Mouse (Mus musculus) kidney, adult 2 months (tissue): ENCODE measurements at regions not wholly inside any gene's neighbourhood (a gene's known extent, or its start where the extent isn't known, plus 50 kb on each side); places are given as distances from the start of the nearest gene placed in this dataset.

Source experiments
- CTCF ChIP-seq: fragments of 200-500 bp; conservative IDR thresholded peaks from 2 replicates; pipeline ENCODE4 v1.5.1; 2011; ENCODE audit warnings: low read depth, mild to moderate bottlenecking, control low read depth, low read length, moderate library complexity, mixed read lengths; ENCODE audit not compliant: insufficient read depth, insufficient read length
- POLR2A ChIP-seq: fragments of 200-500 bp; IDR thresholded peaks from one replicate; pipeline ENCODE4 v1.6.1; 2011; ENCODE audit warnings: low read depth, low read length, control low read depth

DNA sequence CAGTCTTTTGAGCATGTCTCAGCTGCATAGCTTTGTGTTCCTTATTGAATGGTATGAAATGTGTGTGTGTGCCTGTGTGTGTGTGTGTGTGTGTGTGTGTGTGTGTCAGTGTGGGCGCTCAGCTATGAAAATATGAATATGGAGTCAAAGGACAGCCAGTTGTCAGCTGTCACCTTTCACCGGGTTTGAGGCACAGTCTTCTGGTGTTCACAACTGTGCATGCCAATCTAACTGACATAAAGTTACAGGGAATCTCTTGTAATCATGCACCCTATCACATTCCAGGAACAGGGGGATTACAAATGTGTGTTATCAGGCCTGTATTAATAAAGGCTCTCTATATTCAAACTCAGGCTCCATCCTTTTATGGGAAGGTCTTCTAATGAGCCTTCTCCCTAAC lies 688.8 kb downstream of the Kcnj2 start:
- TF ChIP-seq CTCF, result no peak
- TF ChIP-seq POLR2A, result no peak
